Comparison of ENCODE assay signal across 9 mouse cellular contexts in genomic region chr5:131814503-131815003, GRCm38 (mm10).
DNase-seq lines count a peak whose midpoint lies in the region; ATAC-seq lines count a peak whose summit lies in the region.
"Had no signal": no experiment of that assay in that cellular context is flagged by ENCODE, and none has a peak within 500 bp of the region (broad histone marks: within the 10 kb centered on the region; RNA-seq: fewer than 3 reads in every experiment).

No protein-coding gene starts in this region.

- H3K4me1 ChIP-seq in heart, embryonic 15.5 days (replicated peaks): peaks cover 33% of the 10 kb centered on the region
- H3K4me1 ChIP-seq in lung, embryonic 15.5 days: peaks cover 19% of the 10 kb centered on the region

- no peaks in the 10 kb centered on the region for H3K27me3 ChIP-seq in heart, embryonic 15.5 days
- H3K27me3 ChIP-seq in lung, embryonic 15.5 days: 0 out of 2 replicates have a peak, but pooled peaks cover 4% of the 10 kb centered on the region

- H3K4me2 ChIP-seq in heart, embryonic 15.5 days: no peak overlapping the region
- H3K4me2 ChIP-seq in lung, embryonic 15.5 days: no peak overlapping the region

- H3K9me3 ChIP-seq in heart, embryonic 15.5 days (replicated peaks): no peaks in the 10 kb centered on the region
- no peaks in the 10 kb centered on the region for H3K9me3 ChIP-seq in lung, embryonic 15.5 days

- peak overlapping the region; percentile 66 for H3K27ac ChIP-seq in heart, embryonic 15.5 days
- peak overlapping the region; percentile 8; the same call in 1 of the 2 replicates for H3K27ac ChIP-seq in lung, embryonic 15.5 days

- peak; percentile 78 for ATAC-seq in common myeloid progenitor, adult 5-6 weeks (replicated peaks; ENCODE audit: low read depth, poor library complexity, severe bottlenecking)
- ATAC-seq in heart, embryonic 15.5 days (replicated peaks; ENCODE audit: insufficient number of reproducible peaks, insufficient read depth, low FRiP score, low read depth): peak; percentile 76; the same call in 1 of the 2 replicates
- no peak for ATAC-seq in lung, embryonic 15.5 days (ENCODE audit: borderline replicate concordance, extremely low read depth, low FRiP score, low TSS enrichment)

- no peak overlapping the region for H3K4me3 ChIP-seq in heart, embryonic 15.5 days
- no peak overlapping the region for H3K4me3 ChIP-seq in lung, embryonic 15.5 days

- DNase-seq in layer of hippocampus, adult 8-10 months (ENCODE audit: low spot score in 2 of 2): peak; percentile 35 to 50
- no peak for DNase-seq in layer of hippocampus, postnatal 10 days (ENCODE audit: low spot score in 2 of 2)
- DNase-seq in thymus, postnatal 4 days: no peak
- DNase-seq in B cell, adult 2 months: no peak
- no peak for DNase-seq in neural tube, embryonic 10.5 days (ENCODE audit: extremely low spot score, low spot score)

- WGBS in heart, embryonic 15.5 days: 40% methylated on average over 9 of the region's 9 CpGs
- WGBS in lung, embryonic 15.5 days: 34% methylated on average over 9 of the region's 9 CpGs

- no peaks in the 10 kb centered on the region for H3K36me3 ChIP-seq in heart, embryonic 15.5 days
- H3K36me3 ChIP-seq in lung, embryonic 15.5 days: no peaks in the 10 kb centered on the region
- H3K36me3 ChIP-seq: G1E had no signal

- no peak overlapping the region for H3K9ac ChIP-seq in heart, embryonic 15.5 days
- no peak overlapping the region for H3K9ac ChIP-seq in lung, embryonic 15.5 days

Comparison
In these comparisons a context has a peak if more than half of its experiments do, and no peak if none do; other contexts are left out.
1. DNase-seq: peak in layer of hippocampus, adult 8-10 months (2 of 2); none in layer of hippocampus, postnatal 10 days (0 of 2), thymus, postnatal 4 days (single experiment), B cell, adult 2 months (0 of 2) and neural tube, embryonic 10.5 days (single experiment).